Mouse (Mus musculus) heart, postnatal 25 days (tissue): ENCODE measurements at regions not wholly inside any gene's neighbourhood (a gene's known extent, or its start where the extent isn't known, plus 50 kb on each side); places are given as distances from the start of the nearest gene placed in this dataset.

ENCODE experiments used
- DNase-seq: peaks from one replicate; pipeline ENCODE4 v3.0.0; 2022; ENCODE audit warnings: low spot score
- intact Hi-C: fragments of 180-260 bp; cut with DNase I; formaldehyde crosslinking; loops from one replicate; pipeline ENCODE4 v1.15.1; 2025

GRCm38 (mm10) chr5:12213448-12213847 is 169.7 kb upstream of the Sema3d start:
- DNase-seq = no peak
- intact Hi-C loops = no loop called here

DNA sequence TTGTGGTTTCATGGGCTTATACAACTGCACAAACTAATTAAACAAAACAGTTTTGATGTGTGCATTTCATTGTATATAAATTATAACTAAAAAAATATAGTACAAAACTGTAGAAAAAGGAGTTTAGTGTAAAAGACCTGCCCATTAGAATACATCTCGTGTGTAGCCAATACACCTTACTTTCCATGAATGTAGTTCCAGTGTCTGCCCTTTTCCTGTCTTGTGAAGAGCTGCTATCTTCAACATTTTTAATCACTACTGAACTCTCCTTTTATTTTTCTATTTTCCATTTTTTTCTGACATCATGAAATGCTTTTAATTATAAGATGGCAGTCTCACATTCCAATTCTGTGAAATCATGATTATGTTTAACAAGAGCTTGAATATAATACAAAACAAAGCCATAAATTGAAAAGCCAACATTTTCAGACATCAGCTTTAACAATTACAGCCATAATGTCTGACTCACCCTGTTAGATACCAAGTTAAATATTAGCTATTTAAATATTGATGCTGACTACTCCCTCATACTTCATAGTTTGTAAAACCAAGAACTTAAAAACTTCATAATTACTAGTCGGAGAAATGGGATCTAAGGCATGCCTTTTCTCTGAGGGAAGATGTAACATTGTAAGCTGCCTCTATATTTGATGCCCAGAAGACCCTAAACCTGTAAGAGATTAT is 163.6 kb upstream of the Sema3d start:
- no peak for DNase-seq
- intact Hi-C loops = no loop called here

DNA sequence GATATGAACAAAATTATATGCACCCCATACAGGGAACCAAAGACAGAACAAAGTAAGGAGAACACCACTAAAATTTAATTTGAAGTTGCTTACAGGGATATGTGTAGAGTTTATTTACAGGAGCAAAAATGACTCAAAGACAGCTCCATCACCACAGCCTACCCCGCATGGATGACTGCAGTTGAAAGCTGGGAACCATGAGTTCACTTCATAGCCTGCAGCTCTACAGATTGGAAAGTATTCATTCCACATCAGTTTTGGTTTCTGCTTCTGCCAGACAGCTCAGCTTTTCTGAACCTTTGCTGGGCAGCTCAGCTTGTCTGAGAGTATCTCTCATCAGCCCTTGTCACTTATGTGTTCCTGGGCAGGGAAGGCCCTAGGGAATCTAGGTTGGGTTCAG is 160.6 kb upstream of the Sema3d start:
- no peak for DNase-seq
- intact Hi-C loops = no loop called here

- DNase-seq = no peak
- intact Hi-C loops = no loop called here
Observed at GRCm38 (mm10) chr5:12233377-12234096, 149.6 kb upstream of the Sema3d start.

DNA sequence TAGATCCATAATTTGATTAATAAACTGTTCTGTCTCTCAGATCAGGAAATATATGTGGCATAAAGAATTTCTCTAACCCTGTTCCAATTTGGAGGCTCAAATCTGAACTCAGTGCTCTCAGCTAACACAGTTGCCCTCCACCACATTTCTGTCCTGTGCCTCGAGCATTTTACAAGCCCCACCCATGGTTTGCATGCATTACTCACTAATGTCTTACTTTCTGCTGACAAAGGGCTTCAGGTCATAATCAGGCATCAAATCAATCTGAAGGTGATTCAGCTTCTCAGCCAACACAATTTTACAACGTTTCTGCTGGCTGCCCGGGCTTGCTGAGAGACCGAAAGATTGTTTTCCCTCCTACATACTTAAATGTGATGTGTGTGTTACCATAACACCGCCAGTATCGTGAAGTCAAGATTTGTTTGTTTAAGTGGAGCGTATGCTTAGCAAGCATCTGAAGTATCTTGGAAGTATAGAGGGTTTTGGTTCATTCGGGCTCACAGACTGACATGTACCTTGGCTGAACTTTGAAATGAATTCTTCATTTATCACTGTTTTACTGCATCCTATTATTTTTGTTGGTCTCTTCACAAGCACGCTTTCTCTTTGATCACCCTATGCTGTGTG is 139.9 kb upstream of the Sema3d start:
- no peak for DNase-seq
- intact Hi-C loops = no loop called here

- no peak for DNase-seq
Observed at GRCm38 (mm10) chr5:12293685-12294084, 89.5 kb upstream of the Sema3d start.

DNA sequence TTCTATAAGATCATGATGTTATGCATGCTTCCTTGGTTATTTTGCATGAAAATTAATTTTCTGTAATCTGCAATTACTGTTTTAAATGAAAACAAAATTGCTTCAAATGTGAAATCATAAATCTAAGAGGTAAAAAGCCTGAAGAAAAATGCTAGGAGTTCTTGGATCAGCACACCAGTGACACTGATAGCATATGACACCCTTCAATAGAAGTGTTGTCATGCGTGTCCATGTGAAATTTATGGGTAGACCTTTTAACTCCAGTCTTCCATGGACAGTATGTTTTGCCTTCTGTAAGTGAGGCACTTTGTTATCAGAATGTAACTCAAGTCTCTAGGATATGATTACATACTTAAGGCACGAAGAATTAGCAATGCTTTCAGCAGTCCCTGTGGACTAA is 85.9 kb upstream of the Sema3d start:
- intact Hi-C loops = no loop called here
- no peak for DNase-seq

More at GRCm38 (mm10) chr5:12293685-12294084, 89.5 kb upstream of the Sema3d start:
- intact Hi-C loops = no loop called here

DNA sequence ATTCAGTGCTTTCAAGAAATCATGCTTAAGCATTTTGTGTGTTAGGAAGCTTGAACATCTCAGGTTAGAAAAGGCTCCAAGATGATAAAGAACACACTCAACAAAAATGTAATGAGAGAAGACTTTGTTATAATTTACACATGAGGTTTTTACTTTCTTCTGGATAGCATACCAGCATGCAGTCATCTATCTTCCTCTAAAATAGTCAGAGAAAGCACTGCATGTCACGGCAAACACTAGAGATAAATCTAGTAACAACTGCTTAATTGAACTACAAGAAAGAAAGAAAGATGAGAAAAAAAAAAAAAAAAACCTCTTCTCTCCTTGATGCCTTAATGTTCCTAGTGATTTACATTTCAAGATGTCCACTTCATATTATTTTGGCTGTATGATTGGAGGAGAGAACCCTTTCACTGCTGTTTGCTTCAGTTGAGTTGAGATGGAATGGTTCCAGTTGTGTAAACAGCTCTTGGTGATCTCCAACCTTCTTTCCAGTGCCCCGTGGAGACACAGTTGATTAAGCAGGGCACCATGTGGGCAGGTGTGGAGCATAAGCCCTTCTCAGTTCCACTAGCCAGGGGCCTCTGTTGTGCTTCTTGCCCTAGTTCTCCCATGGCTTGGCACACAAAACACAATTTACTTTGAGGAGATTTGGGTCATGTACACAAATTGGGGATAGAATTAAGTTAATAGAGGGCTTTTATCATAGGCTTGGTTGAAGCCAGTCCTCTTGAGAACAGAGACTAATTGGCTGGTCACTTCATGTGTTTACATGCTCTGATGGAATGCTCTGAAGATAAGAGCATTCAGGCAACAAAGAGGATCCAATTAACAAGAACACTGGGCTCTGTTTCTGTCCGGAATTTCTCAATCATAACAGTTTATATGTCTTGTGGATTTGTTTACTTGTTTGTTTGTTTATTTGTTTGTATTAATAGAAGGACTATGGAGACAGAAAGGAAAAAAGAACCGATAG is 81.1 kb upstream of the Sema3d start:
- no peak for DNase-seq
- intact Hi-C loops = no loop called here

DNA sequence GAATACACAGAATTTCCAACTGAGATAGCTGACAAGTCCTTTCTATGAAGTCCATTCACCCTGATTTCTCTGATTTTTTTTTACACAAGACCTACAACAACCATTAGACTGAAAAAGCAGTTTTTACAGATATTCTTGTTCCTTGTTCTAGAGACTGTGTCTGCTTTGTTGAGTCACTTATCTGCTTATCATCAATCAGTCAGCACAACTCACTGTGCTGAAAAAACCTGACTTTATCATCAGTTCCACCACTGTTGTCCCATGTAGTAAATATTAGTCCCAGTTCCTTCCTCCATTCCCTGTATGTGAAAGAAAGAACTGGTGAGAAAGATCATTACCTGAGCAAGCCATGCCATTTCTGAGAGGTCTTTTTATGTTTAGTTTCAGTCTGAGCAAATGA is 73.8 kb upstream of the Sema3d start:
- no peak for DNase-seq
- intact Hi-C loops = no loop called here

GRCm38 (mm10) chr5:12332648-12333305 is 50.4 kb upstream of the Sema3d start:
- no peak for DNase-seq
- intact Hi-C loops = no loop called here
